ENCODE assay signal across 29 mouse cellular contexts in genomic region chr12:72954906-72955305, GRCm38 (mm10). TPM values are rescaled to one million over a fixed set of nuclear protein-coding genes. Genes with fewer than 3 reads are reported as not detected.
DNase-seq lines count a peak whose midpoint lies in the region; ATAC-seq and TF ChIP-seq lines count a peak whose summit lies in the region.
"Had no signal": no experiment of that assay in that cellular context is flagged by ENCODE, and none has a peak within 500 bp of the region (broad histone marks: within the 10 kb centered on the region; RNA-seq: fewer than 3 reads in every experiment).

No protein-coding gene starts in this region.

- in situ Hi-C loops in ES-E14 (cut with MboI; ENCODE audit: low sequenced_read_pairs in 2 of 2, unreplicated experiment in 2 of 2): loop anchor here in 1 of 2 experiments (25.0 kb wide), 1 partner anchor 118 kb away; no protein-coding TSS in a partner anchor

- peaks cover 20% of the 10 kb centered on the region; the same call in 1 of the 2 replicates for H3K27me3 ChIP-seq in intestine, embryonic 14.5 days (replicated peaks; ENCODE audit: control insufficient read depth, insufficient read depth, low read length)
- peaks cover 10% of the 10 kb centered on the region for H3K27me3 ChIP-seq in intestine, postnatal 0 days (replicated peaks; ENCODE audit: control insufficient read depth, insufficient read depth, low read length)
- peaks cover 9% of the 10 kb centered on the region; the same call in 1 of the 2 replicates for H3K27me3 ChIP-seq in heart, postnatal 0 days (ENCODE audit: control insufficient read depth, insufficient read depth, low read length)
- H3K27me3 ChIP-seq in midbrain, embryonic 14.5 days (ENCODE audit: control insufficient read depth, insufficient read depth, low read length): peaks cover 72% of the 10 kb centered on the region
- peaks cover 24% of the 10 kb centered on the region for H3K27me3 ChIP-seq in hindbrain, postnatal 0 days (ENCODE audit: insufficient read depth, low read length)
- H3K27me3 ChIP-seq: embryonic facial prominence, embryonic 12.5 days had no signal

- TF ChIP-seq CTCF in intestine, postnatal 0 days (IDR thresholded peaks at IDR 0.05; ENCODE audit: low read depth): no peak
- TF ChIP-seq CTCF in heart, postnatal 0 days (IDR thresholded peaks at IDR 0.05; ENCODE audit: low read depth): no peak
- TF ChIP-seq CTCF in hindbrain, postnatal 0 days (IDR thresholded peaks at IDR 0.05; ENCODE audit: low read depth): no peak

- H3K36me3 ChIP-seq in intestine, embryonic 14.5 days (ENCODE audit: control insufficient read depth, insufficient read depth, low read length): no peaks in the 10 kb centered on the region
- no peaks in the 10 kb centered on the region for H3K36me3 ChIP-seq in intestine, postnatal 0 days (ENCODE audit: control insufficient read depth, insufficient read depth)
- H3K36me3 ChIP-seq in ES-E14 (ENCODE audit: control insufficient read depth, insufficient read depth, low read length, poor library complexity, severe bottlenecking): no peaks in the 10 kb centered on the region
- no peaks in the 10 kb centered on the region for H3K36me3 ChIP-seq in heart, postnatal 0 days (replicated peaks; ENCODE audit: control insufficient read depth, insufficient read depth, low read length)
- H3K36me3 ChIP-seq in midbrain, embryonic 14.5 days (ENCODE audit: control insufficient read depth, insufficient read depth, low read length): no peaks in the 10 kb centered on the region
- H3K36me3 ChIP-seq in hindbrain, postnatal 0 days (ENCODE audit: insufficient read depth, low read length): no peaks in the 10 kb centered on the region
- H3K36me3 ChIP-seq: embryonic facial prominence, embryonic 12.5 days; kidney, embryonic 15.5 days; limb, embryonic 12.5 days; midbrain, embryonic 10.5 days had no signal

- H3K4me3 ChIP-seq in intestine, embryonic 14.5 days (ENCODE audit: low read depth, low read length): no peak overlapping the region
- H3K4me3 ChIP-seq in intestine, postnatal 0 days (ENCODE audit: low read depth, low read length): no peak overlapping the region
- no peak overlapping the region for H3K4me3 ChIP-seq in ES-E14 (ENCODE audit: insufficient read depth in 1 of 2, low read depth in 1 of 2, low read length in 2 of 2, poor library complexity in 1 of 2, severe bottlenecking in 1 of 2)
- H3K4me3 ChIP-seq in heart, postnatal 0 days (ENCODE audit: low read depth, low read length): no peak overlapping the region
- no peak overlapping the region for H3K4me3 ChIP-seq in midbrain, embryonic 14.5 days (replicated peaks; ENCODE audit: low read depth, low read length)
- H3K4me3 ChIP-seq in hindbrain, postnatal 0 days (ENCODE audit: low read length): no peak overlapping the region
- H3K4me3 ChIP-seq: embryonic facial prominence, embryonic 12.5 days; erythroblast, embryonic 14.5 days; kidney, embryonic 15.5 days; limb, embryonic 12.5 days; midbrain, embryonic 10.5 days had no signal

- no peak for TF ChIP-seq EP300 in heart, postnatal 0 days (IDR thresholded peaks at IDR 0.05; ENCODE audit: low read depth)

- no peaks in the 10 kb centered on the region for H3K9me3 ChIP-seq in intestine, embryonic 14.5 days (ENCODE audit: control insufficient read depth, low read length)
- H3K9me3 ChIP-seq in intestine, postnatal 0 days (ENCODE audit: control insufficient read depth): no peaks in the 10 kb centered on the region
- H3K9me3 ChIP-seq in ES-E14 (ENCODE audit: control insufficient read depth, insufficient read depth, low read depth, low read length): no peaks in the 10 kb centered on the region
- H3K9me3 ChIP-seq in heart, postnatal 0 days (replicated peaks; ENCODE audit: control insufficient read depth, low read length): no peaks in the 10 kb centered on the region
- no peaks in the 10 kb centered on the region for H3K9me3 ChIP-seq in midbrain, embryonic 14.5 days (ENCODE audit: control insufficient read depth, low read length)
- H3K9me3 ChIP-seq in hindbrain, postnatal 0 days (ENCODE audit: low read length): no peaks in the 10 kb centered on the region
- H3K9me3 ChIP-seq: embryonic facial prominence, embryonic 12.5 days; kidney, embryonic 15.5 days; limb, embryonic 12.5 days; midbrain, embryonic 10.5 days had no signal

- H3K9ac ChIP-seq in intestine, embryonic 14.5 days (ENCODE audit: low read length): no peak overlapping the region
- no peak overlapping the region for H3K9ac ChIP-seq in intestine, postnatal 0 days (ENCODE audit: low read depth, low read length)
- no peak overlapping the region for H3K9ac ChIP-seq in ES-E14 (ENCODE audit: insufficient read depth, low read depth, low read length, poor library complexity, severe bottlenecking)
- H3K9ac ChIP-seq in heart, postnatal 0 days (replicated peaks; ENCODE audit: low read depth, low read length): no peak overlapping the region
- H3K9ac ChIP-seq in midbrain, embryonic 14.5 days (replicated peaks; ENCODE audit: low read length): no peak overlapping the region
- H3K9ac ChIP-seq in hindbrain, postnatal 0 days (replicated peaks; ENCODE audit: low read length): no peak overlapping the region
- H3K9ac ChIP-seq: embryonic facial prominence, embryonic 12.5 days; hindbrain, embryonic 14.5 days; kidney, embryonic 15.5 days; limb, embryonic 12.5 days; liver, embryonic 14.5 days had no signal

- ATAC-seq in intestine, embryonic 14.5 days (replicated peaks; ENCODE audit: low FRiP score, low TSS enrichment, low read depth): no peak
- no peak for ATAC-seq in intestine, postnatal 0 days
- peak; percentile 67 for ATAC-seq in heart, postnatal 0 days (ENCODE audit: insufficient read depth, low read depth)
- no peak for ATAC-seq in midbrain, embryonic 14.5 days (ENCODE audit: low FRiP score, low TSS enrichment)
- no peak for ATAC-seq in hindbrain, postnatal 0 days
- ATAC-seq: CD4-positive, CD25-positive, alpha-beta regulatory T cell, adult 4 months; forebrain, embryonic 14.5 days; intestine, embryonic 16.5 days had no signal

- whole genome bisulfite sequencing in intestine, embryonic 14.5 days: 46% methylated on average over 4 of the region's 4 CpGs
- 32% methylated on average over 4 of the region's 4 CpGs for WGBS in intestine, postnatal 0 days
- 9% methylated on average over 4 of the region's 4 CpGs for WGBS in heart, postnatal 0 days
- WGBS in midbrain, embryonic 14.5 days: 62% methylated on average over 4 of the region's 4 CpGs
- WGBS in hindbrain, postnatal 0 days: 71% methylated on average over 4 of the region's 4 CpGs

- no peak overlapping the region for H3K27ac ChIP-seq in intestine, embryonic 14.5 days (ENCODE audit: low read depth)
- no peak overlapping the region for H3K27ac ChIP-seq in intestine, postnatal 0 days (ENCODE audit: low read depth, low read length)
- H3K27ac ChIP-seq in ES-E14 (ENCODE audit: insufficient read depth, low read depth, low read length, poor library complexity, severe bottlenecking): no peak overlapping the region
- H3K27ac ChIP-seq in heart, postnatal 0 days (ENCODE audit: low read depth): no peak overlapping the region; the same call in 1 of the 2 replicates
- no peak overlapping the region for H3K27ac ChIP-seq in midbrain, embryonic 14.5 days (replicated peaks; ENCODE audit: low read depth, low read length)
- no peak overlapping the region for H3K27ac ChIP-seq in hindbrain, postnatal 0 days
- H3K27ac ChIP-seq: embryonic facial prominence, embryonic 12.5 days; hindbrain, embryonic 14.5 days; kidney, embryonic 15.5 days; limb, embryonic 12.5 days; liver, embryonic 14.5 days; macrophage; midbrain, embryonic 10.5 days had no signal

- no peaks in the 10 kb centered on the region for H3K4me1 ChIP-seq in intestine, embryonic 14.5 days (replicated peaks; ENCODE audit: control insufficient read depth, insufficient read depth, low read length)
- H3K4me1 ChIP-seq in intestine, postnatal 0 days (replicated peaks; ENCODE audit: control insufficient read depth, insufficient read depth, low read length): no peaks in the 10 kb centered on the region
- 0 out of 4 replicates have a peak, but pooled peaks cover 0 to 2% of the 10 kb centered on the region in 2 experiments for H3K4me1 ChIP-seq in ES-E14 (ENCODE audit: control insufficient read depth in 2 of 2, insufficient read depth in 2 of 2, low read length in 2 of 2, poor library complexity in 1 of 2)
- peaks cover 9% of the 10 kb centered on the region for H3K4me1 ChIP-seq in heart, postnatal 0 days (ENCODE audit: control insufficient read depth, insufficient read depth)
- no peaks in the 10 kb centered on the region for H3K4me1 ChIP-seq in midbrain, embryonic 14.5 days (ENCODE audit: control insufficient read depth, insufficient read depth, low read length)
- H3K4me1 ChIP-seq in hindbrain, postnatal 0 days (ENCODE audit: insufficient read depth, low read length): no peaks in the 10 kb centered on the region
- H3K4me1 ChIP-seq: embryonic facial prominence, embryonic 12.5 days; kidney, embryonic 15.5 days; limb, embryonic 12.5 days; midbrain, embryonic 10.5 days had no signal

- no peak overlapping the region for H3K4me2 ChIP-seq in intestine, embryonic 14.5 days (ENCODE audit: low read length)
- no peak overlapping the region for H3K4me2 ChIP-seq in intestine, postnatal 0 days (replicated peaks; ENCODE audit: low read depth)
- no peak overlapping the region for H3K4me2 ChIP-seq in heart, postnatal 0 days (ENCODE audit: low read depth, low read length)
- H3K4me2 ChIP-seq in midbrain, embryonic 14.5 days (ENCODE audit: low read length): no peak overlapping the region
- no peak overlapping the region for H3K4me2 ChIP-seq in hindbrain, postnatal 0 days (ENCODE audit: low read depth, low read length)
- H3K4me2 ChIP-seq: embryonic facial prominence, embryonic 12.5 days; hindbrain, embryonic 14.5 days; kidney, embryonic 15.5 days; limb, embryonic 12.5 days had no signal

- DNase-seq in adrenal gland, adult 2 months: peak; percentile 25
- DNase-seq in adrenal gland, postnatal 4 days (ENCODE audit: low spot score in 2 of 2): no peak
- DNase-seq in intestine, embryonic 14.5 days (ENCODE audit: low spot score): peak; percentile 24
- DNase-seq in ES-E14 (ENCODE audit: low read depth, low spot score): no peak
- DNase-seq in heart, postnatal 0 days (ENCODE audit: low spot score): peak; percentile 43
- no peak for DNase-seq in midbrain, embryonic 14.5 days
- DNase-seq in hindbrain, postnatal 0 days (ENCODE audit: low spot score): no peak
- DNase-seq: cerebellum, postnatal 10 days; gastrocnemius, postnatal 10 days; kidney, postnatal 4 days had no signal

RNA-seq across cellular contexts. Expression of gene 4930447C04Rik, which starts 14.3 kb away (rescaled TPM):
- total RNA-seq in adrenal gland, adult 2 months (2021): under 1 TPM; 0.52 to 0.58 TPM
- polyA plus RNA-seq in adrenal gland, adult 2 months (2012; rRNA removed): not detected in 2 replicates
- total RNA-seq in adrenal gland, postnatal 4 days (2021): 1 to 10 TPM; 2.2 to 3.1 TPM
- polyA plus RNA-seq in intestine, embryonic 14.5 days (2014; fragmentation: Nextera tagmentation; extraction: Ambion mirVana): 1.0 and 2.0 TPM in 2 replicates
- 0.59 and 0.61 TPM in 2 replicates for polyA plus RNA-seq in intestine, postnatal 0 days (2015; fragmentation: Nextera tagmentation; extraction: Ambion mirVana)
- 24.1 and 38.3 TPM in 2 replicates for total RNA-seq in ES-E14 (2012; rRNA removed)
- total RNA-seq in heart, postnatal 0 days (2014; rRNA removed; ENCODE audit: low replicate concordance): not detected in 2 replicates
- 0.32 and 0.63 TPM in 2 replicates for polyA plus RNA-seq in heart, postnatal 0 days (2015; fragmentation: Nextera tagmentation; extraction: Ambion mirVana)
- polyA plus RNA-seq in midbrain, embryonic 14.5 days (2014; fragmentation: Nextera tagmentation; extraction: Ambion mirVana): 2.9 and 3.0 TPM in 2 replicates
- total RNA-seq in hindbrain, postnatal 0 days (2014; rRNA removed): 1.7 and 3.7 TPM in 2 replicates
- 7.9 and 8.8 TPM in 2 replicates for polyA plus RNA-seq in hindbrain, postnatal 0 days (2015; fragmentation: Nextera tagmentation; extraction: Ambion mirVana)
- total RNA-seq: MEL had no signal
- polyA plus RNA-seq: erythroblast, embryonic 14.5 days; macrophage; small intestine, adult 2 months had no signal

RNA-seq across cellular contexts. Expression of gene Six6, which starts 15.2 kb away (rescaled TPM):
- total RNA-seq in adrenal gland, adult 2 months (2021): not detected
- polyA plus RNA-seq in adrenal gland, adult 2 months (2012; rRNA removed): not detected in 2 replicates
- total RNA-seq in adrenal gland, postnatal 4 days (2021): not detected
- not detected in 2 replicates for polyA plus RNA-seq in intestine, embryonic 14.5 days (2014; fragmentation: Nextera tagmentation; extraction: Ambion mirVana)
- not detected in 2 replicates for polyA plus RNA-seq in intestine, postnatal 0 days (2015; fragmentation: Nextera tagmentation; extraction: Ambion mirVana)
- total RNA-seq in ES-E14 (2012; rRNA removed): not detected in 2 replicates
- not detected in 2 replicates for total RNA-seq in heart, postnatal 0 days (2014; rRNA removed; ENCODE audit: low replicate concordance)
- not detected in 2 replicates for polyA plus RNA-seq in heart, postnatal 0 days (2015; fragmentation: Nextera tagmentation; extraction: Ambion mirVana)
- not detected in 2 replicates for polyA plus RNA-seq in midbrain, embryonic 14.5 days (2014; fragmentation: Nextera tagmentation; extraction: Ambion mirVana)
- total RNA-seq in hindbrain, postnatal 0 days (2014; rRNA removed): 0.22 TPM in 1 of 2 replicates, not detected in the other
- polyA plus RNA-seq in hindbrain, postnatal 0 days (2015; fragmentation: Nextera tagmentation; extraction: Ambion mirVana): not detected in 2 replicates
- total RNA-seq: adrenal gland, adult 18-20 months; gastrocnemius, postnatal 10 days; heart, adult 18-20 months; layer of hippocampus, postnatal 14 days; left cerebral cortex, postnatal 10 days; MEL had no signal
- polyA plus RNA-seq: CD4-positive, CD25-positive, alpha-beta regulatory T cell, adult 4 months; erythroblast, embryonic 14.5 days; hindbrain, embryonic 14.5 days; intestine, embryonic 16.5 days; kidney, embryonic 15.5 days; limb, embryonic 12.5 days; liver, embryonic 14.5 days; macrophage; neural tube, embryonic 11.5 days; small intestine, adult 2 months had no signal

Comparison
In these comparisons a context has a peak if more than half of its experiments do, and no peak if none do; other contexts are left out.
1. DNase-seq: peak in adrenal gland, adult 2 months (single experiment), intestine, embryonic 14.5 days (single experiment) and heart, postnatal 0 days (single experiment); none in adrenal gland, postnatal 4 days (0 of 2), ES-E14 (single experiment), midbrain, embryonic 14.5 days (single experiment) and hindbrain, postnatal 0 days (single experiment).